Mouse (Mus musculus) liver, postnatal 0 days (tissue): Measurements from ENCODE around the gene Slc39a11. TPM values are rescaled to one million over a fixed set of nuclear protein-coding genes. Genes with fewer than 3 reads are reported as not detected.

ENCODE experiments used
- ATAC-seq: fragments of 200-750 bp; cut with Nextera tagmentation; 2 replicates; pipeline ENCODE4 v1.8.0; 2017; ENCODE audit warnings: mild to moderate bottlenecking, moderate library complexity
- DNase-seq: peaks from one replicate; pipeline ENCODE4 v3.0.0-alpha.2; 2016
- H3K27ac ChIP-seq: fragments of 300-500 bp; sonication (generic); 2 replicates; pipeline ENCODE4 v1.5.1; 2014; ENCODE audit warnings: antibody characterized with exemption, moderate library complexity, mild to moderate bottlenecking, low read depth
- H3K27me3 ChIP-seq: fragments of 300-500 bp; sonication (generic); 2 replicates; pipeline ENCODE4 v1.6.1; 2014; ENCODE audit warnings: low read length, control low read depth, mixed read lengths; ENCODE audit not compliant: insufficient read depth
- H3K36me3 ChIP-seq: fragments of 300-500 bp; sonication (generic); replicated peaks from 2 replicates; pipeline ENCODE4 v1.6.1; 2014; ENCODE audit warnings: mild to moderate bottlenecking, control low read depth, low read length, moderate library complexity, mixed read lengths; ENCODE audit not compliant: insufficient read depth
- H3K4me1 ChIP-seq: fragments of 300-500 bp; sonication (generic); 2 replicates; pipeline ENCODE4 v1.6.1; 2014; ENCODE audit warnings: antibody characterized with exemption, mild to moderate bottlenecking, control low read depth; ENCODE audit not compliant: insufficient read depth
- H3K4me2 ChIP-seq: fragments of 300-500 bp; sonication (generic); 2 replicates; pipeline ENCODE4 v1.6.1; 2014; ENCODE audit warnings: low read depth, mild to moderate bottlenecking, low read length, moderate library complexity, mixed read lengths
- H3K4me3 ChIP-seq: fragments of 300-500 bp; sonication (generic); 2 replicates; pipeline ENCODE4 v1.5.1; 2014; ENCODE audit warnings: low read depth, low read length
- H3K9ac ChIP-seq: fragments of 300-500 bp; sonication (generic); replicated peaks from 2 replicates; pipeline ENCODE4 v1.6.1; 2014; ENCODE audit warnings: mild to moderate bottlenecking, moderate library complexity
- H3K9me3 ChIP-seq: fragments of 300-500 bp; sonication (generic); 2 replicates; pipeline ENCODE4 v1.6.1; 2016; ENCODE audit warnings: mild to moderate bottlenecking, control low read depth, low read length, mixed read lengths
- CTCF ChIP-seq: sonication (generic); IDR thresholded peaks from 2 replicates; pipeline ENCODE4 v1.5.1; 2016; ENCODE audit warnings: antibody characterized with exemption, low read depth
- EP300 ChIP-seq: IDR thresholded peaks from 2 replicates; pipeline ENCODE4 v1.6.1; 2016; ENCODE audit warnings: antibody characterized with exemption, low read depth, mild to moderate bottlenecking
- WGBS: fragments of 180-500 bp; shearing (Covaris S2); extraction: QIAGEN DNeasy Blood & Tissue Kit; methylation state at CpG from one replicate; pipeline ENCODE4 v1.1.7; 2014; ENCODE audit not compliant: insufficient replicate concordance; 5-methylcytosine and 5-hydroxymethylcytosine counted together
- polyA plus RNA-seq: library from polyadenylated mRNA; unstranded; fragments of >200 nt; fragmentation: Nextera tagmentation; extraction: Ambion mirVana; gene quantifications from 2 replicates; pipeline ENCODE4 v1.2.1, GENCODE M21; 2015

Slc39a11 gene
- polyA plus RNA-seq, 1 experiment from 2014 or later, result 10.9 TPM

GRCm38 (mm10) chr11:113245666-113246065 lies 404.2 kb downstream of the Slc39a11 start:
- Histone ChIP-seq H3K4me3 (no peak overlapping the region), H3K27ac (no peak overlapping the region), H3K9ac (no peak overlapping the region), H3K27me3 (no peaks in the 10 kb centered on the region), H3K36me3 (no peaks in the 10 kb centered on the region), H3K4me2 (no peak overlapping the region), H3K4me1 (no peaks in the 10 kb centered on the region), H3K9me3 (no peaks in the 10 kb centered on the region)
- ATAC-seq (no peak), DNase-seq (no peak)
- 84% methylated on average over 10 of the region's 10 CpGs for WGBS
- TF ChIP-seq EP300 (no peak), CTCF (no peak)

GRCm38 (mm10) chr11:113234432-113234831 lies 415.4 kb downstream of the Slc39a11 start:
- no peak for TF ChIP-seq EP300
- TF ChIP-seq CTCF, result no peak
- Histone ChIP-seq H3K27ac (no peak overlapping the region), H3K36me3 (no peaks in the 10 kb centered on the region), H3K9me3 (no peaks in the 10 kb centered on the region), H3K9ac (no peak overlapping the region), H3K4me1 (no peaks in the 10 kb centered on the region), H3K27me3 (no peaks in the 10 kb centered on the region), H3K4me2 (no peak overlapping the region), H3K4me3 (no peak overlapping the region)
- 57% methylated on average over 2 of the region's 2 CpGs for WGBS
- ATAC-seq (no peak), DNase-seq (no peak)

- H3K9me3 ChIP-seq, result no peaks in the 10 kb centered on the region
- no peak overlapping the region for H3K4me2 ChIP-seq
- no peak overlapping the region for H3K9ac ChIP-seq
- DNase-seq (no peak), ATAC-seq (no peak)
- H3K36me3 ChIP-seq, result no peaks in the 10 kb centered on the region
- no peak overlapping the region for H3K27ac ChIP-seq
- WGBS, result 40% methylated on average over 6 of the region's 6 CpGs
- TF ChIP-seq CTCF, result no peak
- no peak for TF ChIP-seq EP300
- no peak overlapping the region for H3K4me3 ChIP-seq
- H3K4me1 ChIP-seq, result no peaks in the 10 kb centered on the region
- H3K27me3 ChIP-seq, result no peaks in the 10 kb centered on the region
Measured at GRCm38 (mm10) chr11:113232049-113232448, 417.8 kb downstream of the Slc39a11 start.

- DNase-seq (no peak), ATAC-seq (no peak)
- WGBS, result 63% methylated on average over 6 of the region's 6 CpGs
- Histone ChIP-seq H3K27me3 (no peaks in the 10 kb centered on the region), H3K4me1 (no peaks in the 10 kb centered on the region), H3K27ac (no peak overlapping the region), H3K9me3 (no peaks in the 10 kb centered on the region), H3K9ac (no peak overlapping the region), H3K4me3 (no peak overlapping the region), H3K4me2 (no peak overlapping the region), H3K36me3 (no peaks in the 10 kb centered on the region)
- no peak for TF ChIP-seq EP300
- TF ChIP-seq CTCF, result no peak
Measured at GRCm38 (mm10) chr11:113230410-113231132, 419.3 kb downstream of the Slc39a11 start.

- Histone ChIP-seq H3K36me3 (no peaks in the 10 kb centered on the region), H3K9ac (no peak overlapping the region), H3K9me3 (no peaks in the 10 kb centered on the region), H3K4me2 (no peak overlapping the region), H3K4me1 (no peaks in the 10 kb centered on the region), H3K27me3 (no peaks in the 10 kb centered on the region), H3K27ac (no peak overlapping the region), H3K4me3 (no peak overlapping the region)
- 0 out of 2 replicates have a peak, but pooled peaks have one; percentile 35 for ATAC-seq
- TF ChIP-seq EP300, result no peak
- TF ChIP-seq CTCF, result no peak
- no peak for DNase-seq
- 60% methylated on average over 3 of the region's 3 CpGs for WGBS
Measured at GRCm38 (mm10) chr11:113225748-113226147, 424.1 kb downstream of the Slc39a11 start.

- Histone ChIP-seq H3K9ac (no peak overlapping the region), H3K4me3 (no peak overlapping the region), H3K27me3 (no peaks in the 10 kb centered on the region), H3K9me3 (no peaks in the 10 kb centered on the region), H3K4me1 (no peaks in the 10 kb centered on the region), H3K36me3 (no peaks in the 10 kb centered on the region), H3K4me2 (no peak overlapping the region), H3K27ac (no peak overlapping the region)
- ATAC-seq, result no peak
- WGBS, result 38% methylated on average over 4 of the region's 4 CpGs
- TF ChIP-seq EP300 (no peak), CTCF (no peak)
- DNase-seq, result no peak
Measured at GRCm38 (mm10) chr11:113223756-113224323, 426.0 kb downstream of the Slc39a11 start.
